Mouse (Mus musculus) bone marrow macrophage, adult 2 months (primary cell): ENCODE measurements at regions not wholly inside any gene's neighbourhood (a gene's known extent, or its start where the extent isn't known, plus 50 kb on each side); places are given as distances from the start of the nearest gene placed in this dataset.

ENCODE experiments used
- CTCF ChIP-seq: IDR thresholded peaks from 2 replicates; pipeline ENCODE4 v1.5.1; 2012; ENCODE audit warnings: low read depth, mild to moderate bottlenecking, low read length, moderate library complexity
- POLR2A ChIP-seq: IDR thresholded peaks from 2 replicates; pipeline ENCODE4 v1.6.1; 2012; ENCODE audit warnings: mild to moderate bottlenecking, low read depth, low read length, borderline replicate concordance

DNA sequence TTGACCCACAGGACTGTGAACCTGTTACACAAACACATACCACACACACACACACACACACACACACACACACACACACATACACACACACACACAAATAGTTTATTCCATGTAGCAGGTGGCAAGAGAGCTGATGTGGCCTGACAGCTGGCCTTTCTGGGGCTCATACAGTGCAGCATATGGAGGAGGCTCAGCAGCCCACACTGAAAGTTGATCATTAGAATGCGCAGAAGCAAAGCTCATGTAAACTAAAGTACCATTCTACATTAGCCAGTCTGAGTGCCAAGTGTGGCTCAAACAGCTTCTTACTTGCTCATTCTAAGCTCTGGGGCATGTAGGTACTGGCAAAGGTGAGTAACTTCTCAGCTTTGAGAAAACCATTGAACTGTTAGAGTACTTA is 170.2 kb upstream of the Tent5a start:
- no peak for TF ChIP-seq CTCF
- TF ChIP-seq POLR2A: no peak
